Mouse (Mus musculus) heart, embryonic 15.5 days (tissue): Measurements from ENCODE around the gene Clpx. TPM values are rescaled to one million over a fixed set of nuclear protein-coding genes. Genes with fewer than 3 reads are reported as not detected.

Experiments used
- ATAC-seq: fragments of 200-750 bp; cut with Nextera tagmentation; replicated peaks from 2 replicates; pipeline ENCODE4 v1.8.0; 2017; ENCODE audit warnings: low read depth, moderate TSS enrichment; ENCODE audit not compliant: insufficient number of reproducible peaks, insufficient read depth, low FRiP score
- H3K27ac ChIP-seq: fragments of 300-500 bp; sonication (generic); 2 replicates; pipeline ENCODE4 v1.5.1; 2015; ENCODE audit warnings: mild to moderate bottlenecking, inconsistent platforms
- H3K27me3 ChIP-seq: fragments of 300-500 bp; sonication (generic); 2 replicates; pipeline ENCODE4 v1.6.1; 2015; ENCODE audit warnings: inconsistent platforms
- H3K36me3 ChIP-seq: fragments of 300-500 bp; sonication (generic); 2 replicates; pipeline ENCODE4 v1.6.1; 2015; ENCODE audit warnings: mild to moderate bottlenecking, inconsistent platforms
- H3K4me1 ChIP-seq: fragments of 300-500 bp; sonication (generic); replicated peaks from 2 replicates; pipeline ENCODE4 v1.6.1; 2015; ENCODE audit warnings: inconsistent platforms
- H3K4me2 ChIP-seq: fragments of 300-500 bp; sonication (generic); 2 replicates; pipeline ENCODE4 v1.6.1; 2015; ENCODE audit warnings: inconsistent platforms, mild to moderate bottlenecking, moderate library complexity
- H3K4me3 ChIP-seq: fragments of 300-500 bp; sonication (generic); 2 replicates; pipeline ENCODE4 v1.5.1; 2015; ENCODE audit warnings: mild to moderate bottlenecking, inconsistent platforms
- H3K9ac ChIP-seq: fragments of 300-500 bp; sonication (generic); 2 replicates; pipeline ENCODE4 v1.6.1; 2015; ENCODE audit warnings: mild to moderate bottlenecking, inconsistent platforms
- H3K9me3 ChIP-seq: fragments of 300-500 bp; sonication (generic); replicated peaks from 2 replicates; pipeline ENCODE4 v1.6.1; 2016; ENCODE audit warnings: inconsistent platforms
- WGBS: fragments of 180-500 bp; shearing (Covaris S2); methylation state at CpG from one replicate; pipeline ENCODE4 v1.1.7; 2015; ENCODE audit warnings: mixed read lengths; 5-methylcytosine and 5-hydroxymethylcytosine counted together
- polyA plus RNA-seq: library from polyadenylated mRNA; unstranded; fragments of >200 nt; fragmentation: Nextera tagmentation; extraction: Ambion mirVana; gene quantifications from 2 replicates; pipeline ENCODE4 v1.2.1, GENCODE M21; 2015

Gene Clpx
- polyA plus RNA-seq = 44.4 and 46.4 TPM in 2 replicates

DNA sequence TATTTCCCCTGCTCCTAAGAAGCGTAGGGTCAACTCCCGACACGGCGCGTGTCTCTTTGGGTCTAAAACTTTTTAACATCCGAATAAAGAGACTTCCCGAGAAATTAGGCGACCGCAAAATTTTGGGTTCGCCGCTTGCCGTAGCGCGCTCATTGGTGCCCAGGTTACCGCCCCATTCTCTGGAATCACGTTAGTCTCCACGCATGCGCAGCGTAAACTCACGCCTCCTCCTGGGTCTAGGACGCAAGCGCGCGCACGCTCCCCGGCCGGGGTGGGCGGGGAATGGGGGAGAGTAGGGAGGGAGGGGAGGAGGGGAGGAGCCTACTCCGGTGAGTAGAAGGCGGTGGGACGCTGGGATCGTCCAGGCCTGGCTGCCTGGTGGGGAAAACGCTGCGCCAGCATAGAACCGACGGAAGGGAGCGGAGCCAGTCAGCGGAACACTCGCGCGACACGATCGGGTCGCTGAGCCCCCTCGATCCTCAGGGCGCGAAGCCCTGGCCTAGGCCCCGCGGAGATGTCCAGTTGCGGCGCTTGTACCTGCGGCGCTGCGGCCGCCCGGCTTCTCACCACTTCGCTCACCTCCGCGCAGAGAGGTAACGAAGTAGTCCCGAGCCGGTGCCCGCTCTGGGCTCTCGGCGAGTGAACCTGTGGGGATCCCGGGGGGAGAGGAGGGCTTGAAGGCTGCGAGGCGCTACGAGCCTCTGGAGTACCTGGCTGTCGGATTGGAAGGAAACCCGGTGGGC, at the start of gene Clpx:
Gene Clpx (plus strand): TSS at position 288 of the 743 bp plus-strand sequence.
- H3K4me1 ChIP-seq = peaks cover 21% of the 10 kb centered on the region
- ATAC-seq = peak; percentile 92
- WGBS = under 1% methylated on average over 71 of the region's 71 CpGs
- H3K9ac ChIP-seq = peak within 1 kb of the TSS; percentile 94
- H3K27me3 ChIP-seq = no peaks in the 10 kb centered on the region
- no peaks in the 10 kb centered on the region for H3K36me3 ChIP-seq
- H3K4me3 ChIP-seq = peak within 1 kb of the TSS; percentile 94
- H3K9me3 ChIP-seq = no peaks in the 10 kb centered on the region
- H3K27ac ChIP-seq = peak within 1 kb of the TSS; percentile 91
- H3K4me2 ChIP-seq = peak within 1 kb of the TSS; percentile 76

DNA sequence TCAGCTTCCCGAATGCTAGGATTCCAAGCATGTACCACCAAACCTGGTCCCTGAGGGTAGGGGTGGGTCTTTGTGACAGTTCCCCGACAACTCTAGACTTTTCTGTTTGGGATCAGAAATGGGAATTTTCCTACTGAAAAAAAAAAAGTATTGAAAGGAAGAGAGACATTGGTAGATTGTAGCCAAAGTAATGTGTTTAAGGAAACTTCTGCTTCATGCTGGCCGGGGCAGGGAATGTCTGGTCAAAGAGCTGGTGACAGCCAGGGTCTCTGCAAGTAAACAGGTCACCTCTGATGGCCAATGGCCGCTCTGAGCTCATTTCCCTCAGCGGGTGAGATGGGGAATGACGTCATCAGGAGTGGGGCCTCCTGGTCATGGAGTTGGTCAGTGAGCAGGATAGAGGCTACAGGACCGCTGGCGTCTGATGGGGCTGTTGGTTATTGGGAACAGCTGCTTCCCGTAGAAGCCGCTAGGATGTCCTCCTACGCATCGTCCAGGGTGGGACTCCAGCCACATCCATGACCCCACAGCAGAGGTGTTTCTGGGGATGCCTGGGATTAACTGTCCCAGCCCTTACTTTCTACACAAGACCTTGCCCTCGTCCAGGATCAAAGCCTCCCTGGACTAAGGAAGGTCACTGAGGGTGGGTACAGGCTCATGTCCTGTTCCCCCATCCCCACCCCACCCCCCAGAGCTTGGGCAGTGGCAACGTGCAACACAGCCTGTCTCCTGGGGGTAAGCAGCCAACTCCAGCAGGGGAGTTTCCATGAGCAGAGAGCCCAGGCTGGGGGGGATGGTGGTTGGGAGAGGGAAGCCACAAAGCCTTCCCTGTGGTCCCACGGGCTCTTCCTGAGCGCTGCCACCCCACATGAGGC, 46.3 kb upstream of the Clpx start:
- Histone ChIP-seq H3K27me3 (no peaks in the 10 kb centered on the region), H3K27ac (no peak overlapping the region), H3K4me3 (no peak overlapping the region), H3K4me1 (no peaks in the 10 kb centered on the region), H3K9ac (no peak overlapping the region), H3K36me3 (no peaks in the 10 kb centered on the region), H3K4me2 (no peak overlapping the region), H3K9me3 (no peaks in the 10 kb centered on the region)
- peak; percentile 43; the same call in 1 of the 2 replicates for ATAC-seq
- WGBS = 52% methylated on average over 16 of the region's 16 CpGs

DNA sequence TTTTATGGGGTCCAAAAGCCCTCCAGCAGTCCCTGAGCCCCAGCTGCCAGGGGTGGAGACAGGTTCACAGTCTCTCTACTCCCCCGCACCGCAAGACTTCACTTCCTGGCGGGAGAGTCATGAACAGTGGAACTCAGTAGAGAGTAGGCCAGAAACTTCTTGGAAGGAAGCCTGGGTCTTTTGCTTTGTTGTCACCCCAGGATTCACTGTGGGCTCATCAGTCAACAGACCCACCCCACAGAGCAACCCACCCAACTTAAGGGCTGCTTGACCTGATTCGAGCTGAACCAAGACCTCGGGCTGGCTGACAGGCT, 45.7 kb upstream of the Clpx start:
- Histone ChIP-seq H3K4me2 (no peak overlapping the region), H3K4me3 (no peak overlapping the region), H3K4me1 (no peaks in the 10 kb centered on the region), H3K9me3 (no peaks in the 10 kb centered on the region), H3K9ac (no peak overlapping the region), H3K36me3 (no peaks in the 10 kb centered on the region), H3K27me3 (no peaks in the 10 kb centered on the region), H3K27ac (no peak overlapping the region)
- ATAC-seq = no peak; the same call in 1 of the 2 replicates
- 65% methylated on average over 5 of the region's 5 CpGs for WGBS

DNA sequence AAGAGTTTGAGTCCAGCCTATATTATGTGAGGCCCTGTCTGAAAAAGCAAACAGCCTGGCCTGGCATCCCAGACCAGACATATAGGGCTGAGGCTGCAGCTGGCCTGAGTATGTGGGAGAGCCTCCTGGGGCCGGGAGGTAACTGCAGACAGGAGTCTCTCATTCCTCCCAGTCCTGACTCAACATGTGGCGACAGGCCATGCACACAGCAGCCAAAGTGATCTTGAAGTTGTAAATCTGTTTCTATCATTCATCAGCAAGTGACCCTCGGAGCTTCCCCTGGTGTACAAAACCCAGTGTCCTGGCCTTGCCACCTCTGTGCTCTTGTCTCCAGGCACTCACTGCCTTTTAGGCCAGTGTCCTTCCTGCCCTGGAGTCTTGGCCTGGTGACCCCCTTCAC, 42.0 kb upstream of the Clpx start:
- WGBS = 67% methylated on average over 3 of the region's 3 CpGs
- no peak for ATAC-seq
- no peak overlapping the region for H3K4me3 ChIP-seq
- H3K27me3 ChIP-seq = no peaks in the 10 kb centered on the region
- no peaks in the 10 kb centered on the region for H3K9me3 ChIP-seq
- H3K4me2 ChIP-seq = no peak overlapping the region
- no peaks in the 10 kb centered on the region for H3K36me3 ChIP-seq
- H3K9ac ChIP-seq = no peak overlapping the region
- H3K4me1 ChIP-seq = no peaks in the 10 kb centered on the region
- no peak overlapping the region for H3K27ac ChIP-seq

DNA sequence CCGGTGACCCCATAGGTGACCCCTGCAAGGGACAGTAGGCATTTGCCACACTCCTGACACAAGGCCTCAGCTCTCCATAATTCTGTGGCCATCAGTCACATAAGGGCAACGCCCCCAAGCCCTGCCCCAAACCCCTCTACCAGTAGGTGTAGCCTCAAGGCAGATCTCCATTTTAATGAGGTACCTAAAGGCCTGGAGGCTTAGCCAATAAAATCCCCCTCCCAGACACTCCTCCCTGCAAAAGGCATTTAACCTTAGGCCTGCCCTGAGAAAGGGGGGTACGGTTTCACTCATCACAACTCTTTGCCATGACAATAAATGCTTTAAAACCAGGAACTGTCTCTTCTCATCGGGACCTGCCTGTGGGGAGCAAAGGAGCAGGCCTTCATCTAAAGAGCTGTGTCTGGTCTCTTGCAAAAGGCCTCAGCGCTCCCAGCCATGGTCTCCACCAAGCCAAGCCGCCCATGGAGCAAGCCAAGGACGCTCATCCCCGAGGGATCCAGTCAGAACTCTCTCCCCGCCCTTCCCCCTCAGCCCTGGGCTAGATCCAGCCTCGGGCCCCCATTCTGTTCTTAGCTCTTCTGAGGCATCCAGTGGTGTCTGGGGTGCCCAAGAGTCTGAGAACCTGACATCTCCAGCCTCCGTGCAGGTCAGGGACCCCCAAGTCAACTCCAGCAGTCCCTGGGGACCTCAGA, 38.0 kb upstream of the Clpx start:
- no peak for ATAC-seq
- 75% methylated on average over 11 of the region's 11 CpGs for WGBS
- no peaks in the 10 kb centered on the region for H3K36me3 ChIP-seq
- no peak overlapping the region for H3K4me2 ChIP-seq
- no peak overlapping the region for H3K4me3 ChIP-seq
- no peak overlapping the region for H3K27ac ChIP-seq
- no peak overlapping the region for H3K9ac ChIP-seq
- no peaks in the 10 kb centered on the region for H3K4me1 ChIP-seq
- H3K27me3 ChIP-seq = no peaks in the 10 kb centered on the region
- H3K9me3 ChIP-seq = no peaks in the 10 kb centered on the region

DNA sequence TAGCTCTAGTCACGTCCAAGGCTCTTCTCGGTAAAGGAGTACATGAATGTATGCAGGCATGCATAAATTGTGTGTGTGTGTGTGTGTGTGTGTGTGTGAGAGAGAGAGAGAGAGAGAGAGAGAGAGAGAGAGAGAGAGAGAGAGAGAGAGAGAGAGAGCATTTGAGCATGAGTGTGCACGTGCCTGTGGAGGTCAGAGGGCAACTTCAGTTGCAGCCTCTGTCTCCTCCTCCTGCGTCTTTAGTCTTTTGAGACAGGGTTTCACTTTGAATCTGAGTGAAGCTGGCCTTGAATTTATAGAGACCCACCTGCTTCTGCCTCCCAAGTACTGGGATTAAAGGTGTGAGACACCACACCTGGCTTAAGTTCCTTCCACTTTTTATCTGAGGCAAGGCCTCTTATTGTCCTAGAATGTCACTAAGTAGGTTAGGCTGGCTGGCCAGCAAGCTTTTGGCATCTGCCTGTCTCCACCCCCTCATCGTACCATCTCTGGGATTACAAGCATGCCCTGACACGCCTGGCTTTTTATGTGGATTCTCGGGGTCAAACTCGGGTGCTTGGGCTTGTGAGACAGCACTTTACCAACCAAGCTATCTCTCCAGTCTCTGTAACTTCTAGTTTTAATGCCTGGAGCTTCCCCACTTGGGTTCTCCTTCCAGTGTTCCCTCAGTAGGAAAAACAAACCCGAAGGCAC, 36.7 kb upstream of the Clpx start:
- ATAC-seq = no peak
- H3K9me3 ChIP-seq = no peaks in the 10 kb centered on the region
- H3K4me1 ChIP-seq = no peaks in the 10 kb centered on the region
- H3K27me3 ChIP-seq = no peaks in the 10 kb centered on the region
- H3K9ac ChIP-seq = no peak overlapping the region
- H3K36me3 ChIP-seq = no peaks in the 10 kb centered on the region
- no peak overlapping the region for H3K4me3 ChIP-seq
- 70% methylated on average over 9 of the region's 9 CpGs for WGBS
- no peak overlapping the region for H3K4me2 ChIP-seq
- H3K27ac ChIP-seq = no peak overlapping the region

DNA sequence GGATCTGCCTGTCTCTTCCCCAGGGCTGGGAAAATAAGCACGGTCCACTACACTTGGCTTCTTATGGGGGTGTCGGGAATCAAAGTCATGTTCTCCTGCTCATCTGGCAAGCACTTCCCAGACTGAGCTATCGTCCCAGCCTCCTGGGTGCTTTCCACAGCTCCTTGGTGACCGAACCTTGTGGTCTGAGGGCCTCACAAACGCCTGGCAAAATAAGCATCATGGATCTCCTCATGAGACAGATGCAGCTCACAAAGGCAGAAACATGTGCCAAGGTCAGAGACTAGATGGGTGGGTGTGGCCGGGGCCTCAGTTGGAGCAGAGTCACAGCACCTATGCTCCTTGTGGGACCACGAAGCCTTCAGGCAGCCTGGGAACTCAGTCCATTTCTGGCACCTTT, 34.7 kb upstream of the Clpx start:
- no peak overlapping the region for H3K27ac ChIP-seq
- no peak overlapping the region for H3K4me3 ChIP-seq
- no peak overlapping the region for H3K4me2 ChIP-seq
- H3K4me1 ChIP-seq = no peaks in the 10 kb centered on the region
- H3K36me3 ChIP-seq = no peaks in the 10 kb centered on the region
- ATAC-seq = no peak
- H3K9me3 ChIP-seq = no peaks in the 10 kb centered on the region
- 67% methylated on average over 7 of the region's 7 CpGs for WGBS
- no peaks in the 10 kb centered on the region for H3K27me3 ChIP-seq
- no peak overlapping the region for H3K9ac ChIP-seq

DNA sequence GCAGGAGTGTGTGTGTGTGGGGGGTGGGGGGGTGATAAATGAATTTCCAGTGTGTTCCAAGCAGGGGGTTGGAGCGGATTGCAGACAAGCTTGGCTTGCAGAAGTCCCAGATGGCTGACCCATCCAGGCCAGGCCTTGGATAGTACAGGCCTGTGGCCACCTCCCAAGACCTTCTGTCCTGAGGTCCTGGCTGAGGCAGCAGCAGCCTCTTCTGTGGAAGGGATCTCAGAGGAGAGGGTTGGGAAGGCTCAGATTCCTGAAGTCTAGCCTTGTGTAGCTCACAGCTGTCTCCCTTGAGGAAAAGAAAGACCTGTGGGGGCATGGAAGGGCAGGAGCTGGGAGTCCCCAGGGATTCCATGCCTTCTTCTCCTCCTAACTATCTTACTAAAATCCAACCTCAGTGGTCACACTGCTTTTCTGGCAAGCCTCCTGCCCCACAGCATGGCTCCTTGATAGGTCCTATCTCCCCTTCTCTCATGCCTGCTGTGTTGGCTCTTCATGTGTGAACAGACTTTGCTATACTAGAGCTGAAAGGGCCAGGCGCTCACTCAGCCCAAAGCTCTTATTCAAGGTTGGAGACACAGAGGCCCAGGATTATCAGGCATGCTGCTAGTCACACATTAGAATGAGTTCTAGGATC, 32.3 kb upstream of the Clpx start:
- Histone ChIP-seq H3K9me3 (no peaks in the 10 kb centered on the region), H3K36me3 (no peaks in the 10 kb centered on the region), H3K4me2 (no peak overlapping the region), H3K9ac (no peak overlapping the region), H3K27me3 (no peaks in the 10 kb centered on the region), H3K4me1 (no peaks in the 10 kb centered on the region), H3K27ac (no peak overlapping the region), H3K4me3 (no peak overlapping the region)
- WGBS = 58% methylated on average over 2 of the region's 2 CpGs
- ATAC-seq = no peak

DNA sequence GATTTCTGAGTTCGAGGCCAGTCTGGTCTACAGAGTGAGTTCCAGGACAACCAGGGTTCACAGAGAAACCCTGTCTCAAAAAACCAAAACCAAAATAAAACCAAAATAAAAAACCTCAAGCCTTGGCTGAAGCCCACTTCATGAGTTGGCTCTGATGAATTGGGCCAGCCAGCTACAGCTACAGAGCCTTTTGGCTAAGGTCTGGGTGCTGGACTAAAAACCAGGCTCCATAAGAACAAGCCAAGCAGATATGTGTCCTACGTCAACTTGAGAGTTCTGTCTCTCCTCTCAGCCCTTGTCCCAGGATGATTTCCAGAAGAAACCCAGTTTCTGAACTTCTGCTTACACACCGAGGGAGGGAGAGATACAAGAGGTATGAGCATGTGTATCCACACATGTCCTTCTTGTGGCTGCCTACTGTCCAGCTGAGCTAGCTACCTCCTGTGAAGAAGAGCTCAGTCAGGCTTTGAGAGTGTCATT, 31.4 kb upstream of the Clpx start:
- Histone ChIP-seq H3K27me3 (no peaks in the 10 kb centered on the region), H3K4me2 (no peak overlapping the region), H3K4me1 (no peaks in the 10 kb centered on the region), H3K9ac (no peak overlapping the region), H3K9me3 (no peaks in the 10 kb centered on the region), H3K27ac (no peak overlapping the region), H3K36me3 (no peaks in the 10 kb centered on the region), H3K4me3 (no peak overlapping the region)
- no peak for ATAC-seq
- WGBS = 87% methylated on average over 3 of the region's 3 CpGs

DNA sequence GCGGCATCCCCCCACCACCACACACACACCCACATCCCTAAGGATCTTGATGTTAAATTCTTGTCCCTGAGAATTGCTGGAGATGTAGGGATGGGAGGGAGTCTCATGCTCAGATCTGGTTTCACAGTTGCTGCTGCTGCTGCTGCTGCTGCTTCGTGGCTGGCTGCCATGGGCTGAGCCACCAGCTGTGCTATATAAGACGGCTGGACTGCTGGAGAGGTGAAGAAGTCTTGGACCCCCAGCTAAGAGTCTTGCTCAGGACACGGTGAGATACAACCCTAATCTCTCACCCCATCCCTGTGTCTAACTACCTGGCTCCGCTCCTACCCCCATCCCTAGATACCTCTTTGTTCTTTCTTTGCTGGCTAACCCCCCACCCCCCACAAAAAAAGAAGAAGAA, 29.1 kb upstream of the Clpx start, which contains the start of gene Cilp:
Gene Cilp (plus strand): TSS at position 222 of the 400 bp plus-strand sequence.
- ATAC-seq = no peak
- Histone ChIP-seq H3K27me3 (no peaks in the 10 kb centered on the region), H3K4me1 (no peaks in the 10 kb centered on the region), H3K4me3 (no peak within 1 kb of the TSS), H3K4me2 (no peak within 1 kb of the TSS), H3K9ac (no peak within 1 kb of the TSS), H3K9me3 (no peaks in the 10 kb centered on the region), H3K36me3 (no peaks in the 10 kb centered on the region), H3K27ac (no peak within 1 kb of the TSS)
- 49% methylated on average over 5 of the region's 5 CpGs for WGBS
